Mouse (Mus musculus) kidney, adult 11 months (tissue): ENCODE measurements around the gene Nnat.

Source experiments
- DNase-seq: peaks from one replicate; pipeline ENCODE4 v3.0.0; 2022

Nnat gene

DNA sequence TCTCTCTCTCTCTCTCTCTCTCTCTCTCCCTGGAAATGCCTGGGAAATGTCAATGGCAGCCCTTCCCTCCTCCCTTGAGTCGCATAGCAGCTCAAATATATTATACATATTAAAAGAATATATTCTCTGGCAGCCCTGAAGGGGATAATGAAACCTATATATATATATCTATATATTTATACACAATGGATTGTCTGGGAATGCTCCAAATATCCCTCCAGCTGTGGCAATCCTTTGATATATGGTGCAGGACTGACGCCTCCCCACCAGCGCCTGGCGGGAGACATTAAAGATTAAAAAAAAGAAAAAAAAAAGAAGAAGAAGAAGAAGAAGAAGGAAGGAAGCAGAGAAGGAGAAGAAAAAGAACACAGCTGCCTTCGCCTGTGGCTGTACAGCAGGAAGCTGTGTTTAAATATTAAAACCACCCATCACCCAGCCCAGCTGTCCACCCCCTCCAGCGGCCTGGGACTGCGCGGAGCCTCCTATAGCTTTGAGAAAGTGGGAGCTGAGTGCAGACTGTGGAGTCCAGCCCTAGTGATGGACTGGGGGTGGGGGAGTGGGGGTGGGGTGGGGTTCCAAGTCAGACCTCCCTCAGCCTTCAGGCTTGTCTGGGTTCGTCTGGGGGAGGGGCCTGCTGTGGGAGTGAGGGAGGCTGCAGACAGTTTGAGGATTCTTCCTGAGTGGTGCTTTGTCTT lies 47.8 kb downstream of the Nnat start:
- DNase-seq, result no peak

DNA sequence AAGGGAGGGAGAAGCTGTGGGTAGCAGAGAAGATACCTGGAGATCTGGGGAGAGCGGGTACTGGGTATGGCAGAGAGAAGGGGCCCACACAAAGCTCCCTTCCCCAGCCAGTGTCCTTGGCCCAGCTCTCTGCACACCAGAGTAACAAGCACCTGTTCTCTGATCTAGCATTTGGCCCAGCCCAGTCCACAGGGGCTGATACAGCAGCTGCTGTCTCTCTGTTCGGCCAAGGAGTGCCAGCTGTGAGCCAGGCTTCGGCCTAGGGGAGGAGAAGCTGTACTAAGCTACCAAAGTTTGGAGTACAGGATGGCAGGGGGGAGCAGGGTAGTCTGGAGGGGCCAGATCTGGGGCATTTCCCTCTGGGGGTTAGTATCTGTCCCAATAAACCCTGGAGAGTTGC lies 51.9 kb downstream of the Nnat start:
- DNase-seq, result no peak
